Mouse (Mus musculus) heart, embryonic 12.5 days (tissue): ENCODE results near the gene Syne1. TPM values are rescaled to one million over a fixed set of nuclear protein-coding genes. Genes with fewer than 3 reads are reported as not detected.

Source experiments
- ATAC-seq: fragments of 200-750 bp; cut with Nextera tagmentation; 2 replicates; pipeline ENCODE4 v1.8.0; 2017; ENCODE audit warnings: moderate TSS enrichment, moderate library complexity; ENCODE audit not compliant: insufficient number of reproducible peaks, low FRiP score
- H3K27ac ChIP-seq: fragments of 300-500 bp; sonication (generic); 2 replicates; pipeline ENCODE4 v1.5.1; 2016; ENCODE audit warnings: mild to moderate bottlenecking, moderate library complexity; ENCODE audit not compliant: poor library complexity, severe bottlenecking
- H3K27me3 ChIP-seq: fragments of 300-500 bp; sonication (generic); replicated peaks from 2 replicates; pipeline ENCODE4 v1.6.1; 2016; ENCODE audit warnings: mild to moderate bottlenecking, moderate library complexity
- H3K36me3 ChIP-seq: fragments of 300-500 bp; sonication (generic); 2 replicates; pipeline ENCODE4 v1.6.1; 2016; ENCODE audit warnings: mild to moderate bottlenecking, moderate library complexity
- H3K4me1 ChIP-seq: fragments of 300-500 bp; sonication (generic); replicated peaks from 2 replicates; pipeline ENCODE4 v1.6.1; 2016; ENCODE audit warnings: mild to moderate bottlenecking
- H3K4me2 ChIP-seq: fragments of 300-500 bp; sonication (generic); 2 replicates; pipeline ENCODE4 v1.6.1; 2016; ENCODE audit warnings: mild to moderate bottlenecking, moderate library complexity
- H3K4me3 ChIP-seq: fragments of 300-500 bp; sonication (generic); 2 replicates; pipeline ENCODE4 v1.5.1; 2016; ENCODE audit warnings: mild to moderate bottlenecking
- H3K9ac ChIP-seq: fragments of 300-500 bp; sonication (generic); 2 replicates; pipeline ENCODE4 v1.6.1; 2016; ENCODE audit warnings: mild to moderate bottlenecking, moderate library complexity
- H3K9me3 ChIP-seq: fragments of 300-500 bp; sonication (generic); replicated peaks from 2 replicates; pipeline ENCODE4 v1.6.1; 2016; ENCODE audit warnings: mild to moderate bottlenecking, moderate library complexity
- WGBS: fragments of 180-500 bp; shearing (Covaris S2); methylation state at CpG from one replicate; pipeline ENCODE4 v1.1.7; 2016; 5-methylcytosine and 5-hydroxymethylcytosine counted together
- polyA plus RNA-seq: library from polyadenylated mRNA; unstranded; fragments of >200 nt; fragmentation: Nextera tagmentation; extraction: Ambion mirVana; gene quantifications from 2 replicates; pipeline ENCODE4 v1.2.1, GENCODE M21; 2016

Gene Syne1
- polyA plus RNA-seq, 1 experiment from 2014 or later = 18.0 TPM

DNA sequence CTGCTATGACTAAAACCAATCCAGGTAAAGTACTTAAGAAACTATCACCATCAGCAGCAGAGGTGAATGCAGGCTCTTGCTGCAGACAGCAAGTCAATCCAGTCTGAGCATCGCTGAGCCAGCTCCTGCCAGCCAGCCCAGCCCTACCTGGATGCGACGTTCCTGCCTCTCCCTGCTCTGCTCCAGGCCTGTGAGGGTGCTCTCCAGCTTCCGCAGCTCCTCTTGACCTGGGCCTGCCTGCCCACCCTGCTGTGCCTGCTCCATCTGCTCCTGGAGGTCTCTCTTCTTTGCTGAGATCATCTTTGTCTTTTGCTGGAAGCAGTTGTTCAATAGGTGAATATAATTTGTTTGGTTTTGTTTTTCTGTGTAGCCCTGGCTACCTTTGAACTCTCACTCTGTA, 208.1 kb downstream of the Syne1 start:
- no peak for ATAC-seq
- Histone ChIP-seq H3K9me3 (no peaks in the 10 kb centered on the region), H3K36me3 (no peaks in the 10 kb centered on the region), H3K4me2 (no peak overlapping the region), H3K9ac (no peak overlapping the region), H3K27ac (no peak overlapping the region), H3K4me3 (no peak overlapping the region), H3K4me1 (0 out of 2 replicates have a peak, but pooled peaks cover 3% of the 10 kb centered on the region), H3K27me3 (no peaks in the 10 kb centered on the region)
- WGBS = 50% methylated on average over 4 of the region's 4 CpGs

DNA sequence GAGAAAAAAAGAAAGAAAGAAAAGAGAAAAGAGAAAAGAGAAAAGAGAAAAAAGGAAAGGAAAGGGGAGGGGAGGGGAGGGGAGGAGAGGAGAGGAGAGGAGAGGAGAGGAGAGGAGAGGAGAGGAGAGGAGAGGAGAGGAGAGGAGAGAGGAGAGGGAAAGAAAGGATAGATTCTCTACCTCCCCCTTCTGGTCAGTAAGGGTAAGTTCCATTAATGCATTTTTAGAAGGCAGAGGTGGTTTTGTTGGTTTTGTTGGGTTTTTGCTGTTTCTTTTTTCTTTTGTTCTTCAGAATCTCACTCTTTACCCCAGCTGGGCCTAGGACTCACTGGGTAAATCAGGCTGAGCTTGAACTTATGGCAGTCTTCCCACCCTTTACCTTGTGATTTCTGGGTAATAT, 214.9 kb downstream of the Syne1 start:
- H3K4me2 ChIP-seq = no peak overlapping the region
- no peak overlapping the region for H3K9ac ChIP-seq
- H3K4me1 ChIP-seq = no peaks in the 10 kb centered on the region
- H3K27ac ChIP-seq = no peak overlapping the region
- no peaks in the 10 kb centered on the region for H3K36me3 ChIP-seq
- H3K4me3 ChIP-seq = no peak overlapping the region
- ATAC-seq = no peak
- no peaks in the 10 kb centered on the region for H3K9me3 ChIP-seq
- H3K27me3 ChIP-seq = no peaks in the 10 kb centered on the region

DNA sequence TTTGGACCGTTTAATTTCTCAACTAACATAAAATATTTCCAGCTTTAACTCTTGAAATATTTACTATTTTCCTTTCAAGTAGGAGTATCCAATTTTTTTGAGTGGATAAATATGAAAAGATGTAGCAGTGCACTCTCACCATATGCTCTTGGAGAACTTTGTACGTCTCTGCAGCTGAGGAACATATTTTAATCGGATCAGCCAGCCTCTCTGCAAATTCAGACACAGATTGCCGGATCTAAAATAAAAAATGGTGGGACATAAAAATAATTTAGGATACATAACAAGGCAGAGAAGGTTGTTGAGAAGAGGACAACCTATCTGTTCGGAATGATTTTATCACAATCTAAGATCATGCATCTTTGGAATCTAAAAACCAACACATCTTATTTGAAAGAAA, 218.5 kb downstream of the Syne1 start:
- Histone ChIP-seq H3K27me3 (no peaks in the 10 kb centered on the region), H3K4me2 (no peak overlapping the region), H3K27ac (no peak overlapping the region), H3K9me3 (no peaks in the 10 kb centered on the region), H3K36me3 (no peaks in the 10 kb centered on the region), H3K9ac (no peak overlapping the region), H3K4me1 (no peaks in the 10 kb centered on the region), H3K4me3 (no peak overlapping the region)
- 81% methylated on average over 5 of the region's 5 CpGs for WGBS
- no peak for ATAC-seq

DNA sequence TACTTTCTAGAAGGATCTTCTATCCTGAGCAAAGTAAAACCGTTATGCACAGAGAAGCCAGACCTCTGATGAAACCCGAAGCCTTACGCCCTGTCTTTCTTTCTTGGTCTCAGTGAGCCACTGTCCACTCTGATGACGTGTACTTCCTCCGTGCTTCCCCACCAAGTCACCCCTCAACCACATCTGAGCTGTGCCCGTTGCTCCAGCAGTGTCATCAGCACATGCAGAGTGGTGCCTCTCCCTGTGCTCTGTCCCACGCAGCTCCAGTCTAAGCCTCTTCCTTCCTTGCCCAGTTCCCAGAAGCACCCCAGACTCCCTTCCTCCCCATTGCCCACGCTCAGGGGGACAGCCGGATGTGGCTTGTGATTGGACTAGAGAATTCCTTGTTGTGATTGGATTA, 224.6 kb downstream of the Syne1 start:
- 67% methylated on average over 9 of the region's 9 CpGs for WGBS
- no peak for ATAC-seq
- no peak overlapping the region for H3K9ac ChIP-seq
- no peak overlapping the region for H3K4me3 ChIP-seq
- no peaks in the 10 kb centered on the region for H3K36me3 ChIP-seq
- no peaks in the 10 kb centered on the region for H3K27me3 ChIP-seq
- no peak overlapping the region for H3K27ac ChIP-seq
- no peaks in the 10 kb centered on the region for H3K9me3 ChIP-seq
- no peaks in the 10 kb centered on the region for H3K4me1 ChIP-seq
- H3K4me2 ChIP-seq = no peak overlapping the region

DNA sequence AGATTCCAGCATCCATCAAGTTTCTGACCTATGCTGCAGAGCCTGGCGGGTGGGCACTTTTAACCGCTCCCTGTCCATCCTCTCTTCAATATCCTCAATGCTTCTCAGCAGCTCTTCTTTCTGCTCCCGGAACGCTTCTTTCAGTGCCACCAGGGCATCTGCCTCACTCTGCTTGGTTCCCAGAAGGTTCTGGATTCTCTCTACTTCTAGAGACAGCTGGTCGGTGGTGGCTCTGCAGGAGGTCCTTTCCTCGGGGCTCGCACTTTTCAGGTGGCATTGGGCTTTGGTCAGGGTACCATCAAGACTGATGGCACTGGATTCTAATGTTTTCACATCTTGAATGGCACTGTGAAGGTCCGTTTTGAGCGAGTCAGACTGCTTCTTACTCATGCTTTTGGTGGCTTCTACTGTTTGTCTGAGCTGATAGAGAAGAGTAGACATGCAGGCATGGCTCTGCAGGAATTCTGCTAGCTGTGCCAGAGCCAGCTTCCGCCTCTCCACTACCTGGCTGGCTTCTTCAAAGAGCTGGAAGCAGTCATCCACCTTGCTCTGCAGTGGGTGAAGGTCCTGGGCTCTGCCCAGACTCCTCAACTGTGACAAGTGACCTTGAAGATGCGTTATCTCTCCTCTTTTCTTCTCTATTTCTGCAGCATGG, 227.4 kb downstream of the Syne1 start:
- no peak overlapping the region for H3K4me2 ChIP-seq
- no peak overlapping the region for H3K4me3 ChIP-seq
- no peak for ATAC-seq
- H3K9ac ChIP-seq = no peak overlapping the region
- H3K4me1 ChIP-seq = no peaks in the 10 kb centered on the region
- H3K36me3 ChIP-seq = no peaks in the 10 kb centered on the region
- H3K27ac ChIP-seq = no peak overlapping the region
- no peaks in the 10 kb centered on the region for H3K27me3 ChIP-seq
- H3K9me3 ChIP-seq = no peaks in the 10 kb centered on the region
- WGBS = 78% methylated on average over 11 of the region's 11 CpGs

DNA sequence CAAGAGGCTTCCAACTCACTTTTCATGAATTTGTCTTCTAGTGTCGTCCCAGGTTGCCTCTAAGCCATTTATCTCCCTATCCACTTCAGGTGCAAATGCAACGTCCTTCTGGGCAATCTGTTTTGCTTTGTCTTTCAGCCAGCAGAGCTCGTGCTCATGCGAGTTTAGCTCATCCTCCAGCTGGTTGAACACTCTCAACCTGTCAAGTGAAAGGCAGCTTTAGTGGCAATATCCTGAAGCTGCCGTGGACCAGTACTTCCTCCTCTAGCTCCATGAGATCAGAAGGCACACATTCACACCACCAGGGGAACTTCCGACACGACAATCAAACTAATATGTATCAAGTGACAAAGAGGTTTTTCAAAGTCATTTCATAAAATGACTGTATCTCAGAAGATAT, 228.7 kb downstream of the Syne1 start:
- no peaks in the 10 kb centered on the region for H3K4me1 ChIP-seq
- no peaks in the 10 kb centered on the region for H3K27me3 ChIP-seq
- no peaks in the 10 kb centered on the region for H3K9me3 ChIP-seq
- 34% methylated on average over 7 of the region's 7 CpGs for WGBS
- ATAC-seq = no peak
- H3K4me3 ChIP-seq = no peak overlapping the region
- no peak overlapping the region for H3K27ac ChIP-seq
- no peak overlapping the region for H3K9ac ChIP-seq
- H3K36me3 ChIP-seq = no peaks in the 10 kb centered on the region
- H3K4me2 ChIP-seq = no peak overlapping the region

DNA sequence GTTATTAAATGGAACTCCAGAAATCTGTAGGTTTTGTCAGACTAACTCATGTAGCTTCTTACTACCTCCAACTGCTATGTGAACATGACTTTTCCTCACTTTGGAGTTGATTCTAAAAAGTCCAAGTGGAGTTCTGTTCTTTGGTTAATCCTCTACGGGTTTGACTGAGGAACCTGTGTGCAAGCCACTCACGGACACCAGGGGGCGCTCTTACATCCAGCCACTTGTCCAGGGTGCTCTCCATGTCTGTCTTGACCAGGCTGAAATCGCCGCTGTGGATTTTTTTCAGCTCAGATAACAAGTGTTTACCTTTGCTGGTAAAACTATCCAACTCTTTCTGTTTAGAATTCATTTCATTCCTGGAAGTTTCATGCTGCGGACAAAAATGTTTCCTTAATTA, 233.7 kb downstream of the Syne1 start:
- Histone ChIP-seq H3K4me3 (no peak overlapping the region), H3K27ac (no peak overlapping the region), H3K4me2 (no peak overlapping the region), H3K36me3 (no peaks in the 10 kb centered on the region), H3K4me1 (no peaks in the 10 kb centered on the region), H3K27me3 (no peaks in the 10 kb centered on the region), H3K9me3 (no peaks in the 10 kb centered on the region), H3K9ac (no peak overlapping the region)
- WGBS = 15% methylated on average over 6 of the region's 6 CpGs
- ATAC-seq = no peak

DNA sequence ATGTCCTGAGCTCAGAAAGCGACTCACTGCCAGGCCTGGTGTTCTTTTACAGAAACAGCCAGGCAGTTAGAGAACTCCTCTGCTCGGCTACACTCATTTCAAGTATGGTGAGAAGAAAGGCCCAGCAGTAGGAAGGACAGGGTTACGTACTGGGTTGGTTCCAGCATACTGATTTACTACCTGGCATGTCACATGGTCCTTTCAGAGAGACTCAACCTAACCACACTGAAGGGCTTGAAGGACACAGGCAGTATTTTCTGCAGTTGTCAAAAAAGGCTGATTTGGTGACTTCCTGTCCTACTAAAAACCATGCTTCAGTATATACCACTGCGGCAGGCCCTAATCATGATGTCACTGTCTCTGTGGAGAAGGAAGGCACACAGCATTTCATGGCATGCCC, 238.8 kb downstream of the Syne1 start:
- Histone ChIP-seq H3K36me3 (no peaks in the 10 kb centered on the region), H3K9ac (no peak overlapping the region), H3K4me3 (no peak overlapping the region), H3K4me2 (no peak overlapping the region), H3K27ac (no peak overlapping the region), H3K4me1 (0 out of 2 replicates have a peak, but pooled peaks cover 4% of the 10 kb centered on the region), H3K27me3 (no peaks in the 10 kb centered on the region), H3K9me3 (no peaks in the 10 kb centered on the region)
- WGBS = 76% methylated on average over 4 of the region's 4 CpGs
- no peak for ATAC-seq

DNA sequence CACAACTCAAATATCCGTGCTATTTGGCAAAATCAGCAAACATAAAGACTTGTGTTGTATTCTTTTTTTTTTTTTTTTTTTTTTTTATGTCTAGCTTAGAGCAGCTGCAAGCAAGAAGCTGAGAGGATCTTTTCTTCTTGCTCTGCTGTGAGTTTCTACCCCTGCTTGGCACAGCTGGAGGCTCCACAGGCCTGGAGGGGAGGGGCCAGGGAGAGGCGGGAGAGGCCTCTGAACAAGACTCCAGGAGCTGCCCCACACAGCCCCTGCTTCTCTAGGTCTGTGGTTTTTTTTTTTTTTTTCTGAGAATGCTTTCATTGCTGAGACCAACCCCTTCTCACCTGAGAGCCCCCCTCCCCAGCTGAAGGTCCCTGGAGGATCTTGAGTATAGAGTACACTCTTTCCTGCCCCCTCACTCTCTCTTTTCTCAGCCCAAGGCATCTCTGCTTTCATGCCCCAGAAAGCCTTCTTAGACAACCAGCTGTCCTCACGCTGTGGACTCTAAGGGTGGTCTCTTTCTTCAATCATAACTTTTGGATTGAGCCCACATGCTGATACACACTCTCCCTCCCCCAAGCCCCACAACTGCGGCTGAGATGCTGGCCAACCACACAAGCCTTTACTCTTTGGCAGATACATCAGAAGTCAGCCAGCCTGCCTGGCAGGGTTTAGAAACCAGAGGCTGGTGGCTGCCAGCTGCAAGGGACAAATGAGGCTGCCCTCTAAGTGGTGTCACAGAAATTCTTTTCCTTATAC, 241.1 kb downstream of the Syne1 start:
- no peaks in the 10 kb centered on the region for H3K36me3 ChIP-seq
- H3K9ac ChIP-seq = no peak overlapping the region
- H3K4me2 ChIP-seq = no peak overlapping the region
- H3K4me3 ChIP-seq = no peak overlapping the region
- 0 out of 2 replicates have a peak, but pooled peaks cover 4% of the 10 kb centered on the region for H3K4me1 ChIP-seq
- WGBS = 24% methylated on average over 4 of the region's 4 CpGs
- no peak; the same call in 1 of the 2 replicates for ATAC-seq
- no peaks in the 10 kb centered on the region for H3K9me3 ChIP-seq
- no peak overlapping the region for H3K27ac ChIP-seq
- H3K27me3 ChIP-seq = no peaks in the 10 kb centered on the region

DNA sequence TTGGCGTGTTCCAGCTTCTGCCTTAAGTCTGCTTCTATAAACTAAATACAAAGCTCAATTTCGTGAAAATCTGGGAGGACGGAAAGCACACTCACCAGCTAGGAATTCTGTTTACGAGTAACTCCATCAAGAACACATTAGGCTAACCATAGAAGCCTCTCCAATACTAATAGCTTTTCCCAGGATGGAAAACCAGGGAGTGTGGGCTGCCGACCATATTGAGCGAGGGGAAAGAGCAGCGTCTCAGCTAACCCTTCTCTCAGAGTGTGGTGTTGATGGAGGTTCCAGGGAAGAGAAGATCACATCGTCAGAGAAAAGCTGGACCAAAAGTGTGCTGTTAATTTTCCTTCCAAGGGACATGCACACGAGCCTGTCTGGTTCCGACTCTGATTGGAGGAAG, 241.9 kb downstream of the Syne1 start:
- Histone ChIP-seq H3K36me3 (no peaks in the 10 kb centered on the region), H3K4me2 (no peak overlapping the region), H3K27ac (no peak overlapping the region), H3K9me3 (no peaks in the 10 kb centered on the region), H3K4me3 (no peak overlapping the region), H3K4me1 (0 out of 2 replicates have a peak, but pooled peaks cover 4% of the 10 kb centered on the region), H3K27me3 (no peaks in the 10 kb centered on the region), H3K9ac (no peak overlapping the region)
- ATAC-seq = no peak
- WGBS = 64% methylated on average over 10 of the region's 10 CpGs

DNA sequence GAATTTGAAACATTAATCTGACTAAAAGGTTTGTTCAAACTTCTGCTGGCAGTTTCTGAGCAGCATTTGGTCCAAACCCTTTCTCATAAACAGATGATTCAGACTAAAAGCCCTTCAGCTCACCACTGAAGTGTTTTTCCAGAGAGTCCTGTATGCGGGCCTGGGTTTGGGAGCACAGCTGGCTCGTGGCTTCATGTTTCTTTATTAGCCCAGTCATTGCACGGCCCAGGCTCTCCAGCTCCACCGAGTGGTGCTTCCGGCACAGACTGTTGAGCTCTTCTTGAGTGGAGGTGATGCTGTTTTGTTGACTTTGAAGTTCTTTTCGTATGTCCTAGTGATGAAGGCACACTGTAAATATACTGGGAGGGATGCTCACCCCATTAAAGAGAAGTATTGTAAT, 245.7 kb downstream of the Syne1 start:
- Histone ChIP-seq H3K4me1 (0 out of 2 replicates have a peak, but pooled peaks cover 4% of the 10 kb centered on the region), H3K27ac (no peak overlapping the region), H3K27me3 (no peaks in the 10 kb centered on the region), H3K4me3 (no peak overlapping the region), H3K9me3 (no peaks in the 10 kb centered on the region), H3K4me2 (no peak overlapping the region), H3K9ac (no peak overlapping the region), H3K36me3 (no peaks in the 10 kb centered on the region)
- ATAC-seq = no peak
- 36% methylated on average over 6 of the region's 6 CpGs for WGBS
